Mouse (Mus musculus): ENCODE measurements around the gene Olfr1396. TPM values are rescaled to one million over a fixed set of nuclear protein-coding genes. Genes with fewer than 3 reads are reported as not detected.
"Not testable (repeated sequence)": the region's sequence is repeated elsewhere in the genome, so short reads cannot be mapped to it uniquely, and the experiment has no call there.

Gene Olfr1396
- polyA plus RNA-seq, 1 experiment from 2014 or later, result not detected

- no peaks in the 10 kb centered on the region for H3K9me3 ChIP-seq
- no peak for ATAC-seq (ENCODE audit: low FRiP score, low read depth)
- no peaks in the 10 kb centered on the region for H3K4me1 ChIP-seq
- no peaks in the 10 kb centered on the region for H3K27me3 ChIP-seq (replicated peaks)
- H3K4me3 ChIP-seq, result no peak overlapping the region
- H3K36me3 ChIP-seq, result no peaks in the 10 kb centered on the region
- H3K4me2 ChIP-seq (replicated peaks), result no peak overlapping the region
- 95% methylated on average over 1 of the region's 1 CpGs for WGBS
- no peak overlapping the region for H3K27ac ChIP-seq
- H3K9ac ChIP-seq, result no peak overlapping the region
These were observed 46.3 kb downstream of the Olfr1396 start for GRCm38 (mm10) chr11:49068358-49068757.

GRCm38 (mm10) chr11:49063713-49064469, 50.8 kb downstream of the Olfr1396 start, which contains the start of gene Tgtp2:
TSS of gene Tgtp2 (minus strand) at chr11:49064206.
- H3K9ac ChIP-seq; H3K9me3 ChIP-seq; H3K4me3 ChIP-seq; H3K4me1 ChIP-seq; H3K27me3 ChIP-seq (replicated peaks); ATAC-seq (ENCODE audit: low FRiP score, low read depth); H3K36me3 ChIP-seq; H3K4me2 ChIP-seq (replicated peaks); H3K27ac ChIP-seq: not testable (repeated sequence)
- 89% methylated on average over 5 of the region's 5 CpGs for WGBS

DNA sequence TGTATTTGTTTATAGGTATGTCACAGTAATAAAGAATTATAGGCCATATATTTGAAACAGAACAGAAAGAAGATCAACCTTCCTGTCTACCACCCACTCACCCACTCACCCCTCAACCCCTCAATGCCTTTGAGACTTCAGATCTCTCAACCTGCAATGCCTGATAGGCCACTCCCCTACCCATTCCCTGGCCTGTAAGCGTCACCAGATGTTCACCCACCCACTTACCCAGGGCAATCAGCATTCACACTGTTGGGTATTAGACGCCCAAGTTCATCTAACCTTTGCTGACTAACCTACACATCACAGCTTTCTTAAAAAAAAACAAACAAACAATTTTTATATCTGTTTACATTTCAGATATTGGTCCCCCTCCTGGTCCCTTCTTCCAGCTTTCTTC, 52.8 kb downstream of the Olfr1396 start:
- not testable (repeated sequence) for H3K4me2 ChIP-seq (replicated peaks); ATAC-seq (ENCODE audit: low FRiP score, low read depth); H3K9ac ChIP-seq; H3K36me3 ChIP-seq; H3K4me1 ChIP-seq; H3K27me3 ChIP-seq (replicated peaks); H3K9me3 ChIP-seq; H3K27ac ChIP-seq; H3K4me3 ChIP-seq
- 67% methylated on average over 2 of the region's 2 CpGs for WGBS

DNA sequence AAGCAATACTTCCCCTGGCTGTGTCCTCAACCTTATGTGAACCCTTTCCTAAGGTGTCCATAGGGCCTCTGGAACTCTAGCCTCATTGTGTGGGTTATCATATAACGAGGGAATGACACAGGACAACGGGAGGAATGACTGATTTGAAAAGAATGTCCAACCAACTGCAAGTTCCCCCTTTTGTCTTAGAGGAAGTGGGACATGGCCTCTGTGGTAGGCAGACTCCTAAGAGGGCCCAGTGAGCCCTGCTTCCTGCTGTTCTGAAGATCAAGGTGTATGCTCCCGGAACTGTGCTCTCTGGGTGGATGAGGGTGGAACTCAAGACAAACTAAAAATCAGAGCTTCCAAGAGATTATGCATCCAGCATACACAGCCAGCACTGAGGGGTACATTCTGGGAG, 54.6 kb downstream of the Olfr1396 start:
- not testable (repeated sequence) for H3K9ac ChIP-seq; ATAC-seq (ENCODE audit: low FRiP score, low read depth); H3K36me3 ChIP-seq; H3K4me2 ChIP-seq (replicated peaks); H3K4me3 ChIP-seq; H3K9me3 ChIP-seq; H3K4me1 ChIP-seq; H3K27me3 ChIP-seq (replicated peaks); H3K27ac ChIP-seq
- 100% methylated on average over 2 of the region's 3 CpGs for WGBS

Other genes starting within 250 kb of the Olfr1396 start
- 2.9 and 3.1 TPM in 2 replicates for gene Irgm1, start 243.2 kb downstream of the Olfr1396 start, polyA plus RNA-seq (2016; fragmentation: Nextera tagmentation; extraction: Ambion mirVana)
- gene Gm5431, start 212.7 kb downstream of the Olfr1396 start, polyA plus RNA-seq (2016; fragmentation: Nextera tagmentation; extraction: Ambion mirVana), result 0.13 and 0.16 TPM in 2 replicates
- gene Psme2b, start 168.7 kb downstream of the Olfr1396 start, polyA plus RNA-seq (2016; fragmentation: Nextera tagmentation; extraction: Ambion mirVana), result 1.6 and 1.9 TPM in 2 replicates
- not detected in 2 replicates for gene Olfr56, start 136.0 kb downstream of the Olfr1396 start, polyA plus RNA-seq (2016; fragmentation: Nextera tagmentation; extraction: Ambion mirVana)
- gene 9930111J21Rik1, start 135.5 kb downstream of the Olfr1396 start, polyA plus RNA-seq (2016; fragmentation: Nextera tagmentation; extraction: Ambion mirVana), result 0.25 and 0.26 TPM in 2 replicates
- gene Gm12185, start 122.6 kb downstream of the Olfr1396 start, polyA plus RNA-seq (2016; fragmentation: Nextera tagmentation; extraction: Ambion mirVana), result not detected in 2 replicates
- gene Tgtp1, start 120.7 kb downstream of the Olfr1396 start, polyA plus RNA-seq (2016; fragmentation: Nextera tagmentation; extraction: Ambion mirVana), result not detected in 2 replicates
- 0.24 and 0.27 TPM in 2 replicates for gene 9930111J21Rik2, start 63.6 kb downstream of the Olfr1396 start, polyA plus RNA-seq (2016; fragmentation: Nextera tagmentation; extraction: Ambion mirVana)
- gene Tgtp2, start 50.7 kb downstream of the Olfr1396 start, polyA plus RNA-seq (2016; fragmentation: Nextera tagmentation; extraction: Ambion mirVana), result not detected in 2 replicates
- 0.48 and 0.61 TPM in 2 replicates for gene Ifi47, start 38.3 kb downstream of the Olfr1396 start, polyA plus RNA-seq (2016; fragmentation: Nextera tagmentation; extraction: Ambion mirVana)
- not detected in 2 replicates for gene Olfr1395, start 27.4 kb upstream of the Olfr1396 start, polyA plus RNA-seq (2016; fragmentation: Nextera tagmentation; extraction: Ambion mirVana)
- not detected in 2 replicates for gene Olfr1394, start 39.5 kb upstream of the Olfr1396 start, polyA plus RNA-seq (2016; fragmentation: Nextera tagmentation; extraction: Ambion mirVana)
- gene Btnl9, start 72.3 kb upstream of the Olfr1396 start, polyA plus RNA-seq (2016; fragmentation: Nextera tagmentation; extraction: Ambion mirVana), result 0.04 and 0.39 TPM in 2 replicates
- gene Zfp62, start 88.4 kb upstream of the Olfr1396 start, polyA plus RNA-seq (2016; fragmentation: Nextera tagmentation; extraction: Ambion mirVana), result 49.5 and 61.0 TPM in 2 replicates
- gene Mgat1, start 129.3 kb upstream of the Olfr1396 start, polyA plus RNA-seq (2016; fragmentation: Nextera tagmentation; extraction: Ambion mirVana), result 36.6 and 36.7 TPM in 2 replicates
- gene Olfr1393, start 163.4 kb upstream of the Olfr1396 start, polyA plus RNA-seq (2016; fragmentation: Nextera tagmentation; extraction: Ambion mirVana), result 0.06 TPM in 1 of 2 replicates, not detected in the other
- 0.20 TPM in 1 of 2 replicates, not detected in the other for gene Olfr1392, start 170.4 kb upstream of the Olfr1396 start, polyA plus RNA-seq (2016; fragmentation: Nextera tagmentation; extraction: Ambion mirVana)
- not detected in 2 replicates for gene Olfr10, start 189.9 kb upstream of the Olfr1396 start, polyA plus RNA-seq (2016; fragmentation: Nextera tagmentation; extraction: Ambion mirVana)
- gene Olfr1391, start 207.9 kb upstream of the Olfr1396 start, polyA plus RNA-seq (2016; fragmentation: Nextera tagmentation; extraction: Ambion mirVana), result not detected in 2 replicates
- gene Olfr1390, start 220.3 kb upstream of the Olfr1396 start, polyA plus RNA-seq (2016; fragmentation: Nextera tagmentation; extraction: Ambion mirVana), result not detected in 2 replicates